Mouse (Mus musculus) activated CD4-positive, CD25-positive, alpha-beta regulatory T cell (primary cell): ENCODE results near the gene Nfe2l1. TPM values are rescaled to one million over a fixed set of nuclear protein-coding genes. Genes with fewer than 3 reads are reported as not detected.

ENCODE experiments used
- polyA plus RNA-seq, 2 experiments: library from polyadenylated mRNA; unstranded; fragments of 100-300 nt; shearing (Covaris generic); gene quantifications; one replicate each; pipeline ENCODE4 v1.2.1; 2017

The Nfe2l1 gene
- 10 to 100 TPM; 27.7 to 43.2 TPM for polyA plus RNA-seq

GRCm38 (mm10) chr11:96829813-96830538, at the start of gene Nfe2l1:
Gene Nfe2l1, minus strand, starts transcription at chr11:96829968.

GRCm38 (mm10) chr11:96849681-96850467, 20.1 kb upstream of the Nfe2l1 start, which contains the start of gene Copz2:
Gene Copz2, plus strand, starts transcription at chr11:96849870.

GRCm38 (mm10) chr11:96788871-96789795, 40.6 kb downstream of the Nfe2l1 start, which contains the start of gene Cbx1:
Gene Cbx1, plus strand, starts transcription at chr11:96789127.

GRCm38 (mm10) chr11:96776968-96777962, 52.5 kb downstream of the Nfe2l1 start, which contains the start of gene Snx11:
Gene Snx11, minus strand, starts transcription at chr11:96777559.

Other genes starting within 250 kb of the Nfe2l1 start
- gene Snx11, start 52.4 kb downstream of the Nfe2l1 start, polyA plus RNA-seq: 10 to 100 TPM; 19.7 to 22.1 TPM
- 10 to 100 TPM; 38.7 to 49.2 TPM for gene Cbx1, start 40.8 kb downstream of the Nfe2l1 start, polyA plus RNA-seq
- under 1 TPM; 0.29 to 0.31 TPM for gene Copz2, start 19.9 kb upstream of the Nfe2l1 start, polyA plus RNA-seq
- gene Cdk5rap3, start 86.5 kb upstream of the Nfe2l1 start, polyA plus RNA-seq: 100 to 1,000 TPM in 1 of 2 experiments, 10 to 100 TPM in 1; 65.7 to 112 TPM
- gene Prr15l, start 98.1 kb upstream of the Nfe2l1 start, polyA plus RNA-seq: under 1 TPM in 1 of 2 experiments, not detected in 1; 0.49 TPM
- 10 to 100 TPM; 36.8 to 52.3 TPM for gene Pnpo, start 114.0 kb upstream of the Nfe2l1 start, polyA plus RNA-seq
- 10 to 100 TPM; 49.0 to 58.2 TPM for gene Sp2, start 153.0 kb upstream of the Nfe2l1 start, polyA plus RNA-seq
- gene Sp6, start 183.4 kb upstream of the Nfe2l1 start, polyA plus RNA-seq: 1 to 10 TPM; 5.6 to 8.8 TPM
- 10 to 100 TPM in 1 of 2 experiments, 1 to 10 TPM in 1; 10.0 to 14.0 TPM for gene Scrn2, start 200.0 kb upstream of the Nfe2l1 start, polyA plus RNA-seq
- gene Lrrc46, start 211.4 kb upstream of the Nfe2l1 start, polyA plus RNA-seq: under 1 TPM in 1 of 2 experiments, not detected in 1; 0.17 TPM
- gene Mrpl10, start 211.6 kb upstream of the Nfe2l1 start, polyA plus RNA-seq: 10 to 100 TPM; 74.7 to 77.3 TPM
- gene Osbpl7, start 220.7 kb upstream of the Nfe2l1 start, polyA plus RNA-seq: 10 to 100 TPM; 30.9 to 31.1 TPM